Mouse (Mus musculus): ENCODE results near the gene Hs3st3b1. TPM values are rescaled to one million over a fixed set of nuclear protein-coding genes. Genes with fewer than 3 reads are reported as not detected.

The Hs3st3b1 gene
- total RNA-seq, 1 experiment from 2014 or later, result 4.0 TPM

- no peak for ATAC-seq (ENCODE audit: extremely low read depth, insufficient number of reproducible peaks, low FRiP score, poor library complexity, severe bottlenecking)
These were observed 25.1 kb downstream of the Hs3st3b1 start for GRCm38 (mm10) chr11:63897011-63897410.

- ATAC-seq (ENCODE audit: extremely low read depth, insufficient number of reproducible peaks, low FRiP score, poor library complexity, severe bottlenecking), result no peak
These were observed 27.9 kb downstream of the Hs3st3b1 start for GRCm38 (mm10) chr11:63894188-63894587.

DNA sequence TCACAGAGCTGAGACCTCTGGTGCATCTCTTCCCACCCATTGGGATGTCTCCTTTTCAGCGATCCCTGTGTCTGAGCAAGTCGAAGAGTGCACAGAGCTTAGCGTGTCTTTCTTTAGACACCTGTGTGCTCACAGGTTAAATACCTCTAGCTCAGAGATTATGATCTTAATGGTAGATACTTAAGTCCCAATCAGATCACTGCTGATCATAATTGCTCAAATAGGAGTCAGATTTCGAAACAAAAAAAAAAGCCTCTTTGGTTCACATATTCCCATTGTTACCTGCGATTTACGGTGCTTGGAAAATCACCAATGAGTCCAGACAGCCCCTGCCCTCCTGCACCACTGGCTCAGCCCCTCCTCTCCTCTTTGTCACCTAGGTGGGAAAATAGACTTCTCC, 28.5 kb downstream of the Hs3st3b1 start:
- ATAC-seq (ENCODE audit: extremely low read depth, insufficient number of reproducible peaks, low FRiP score, poor library complexity, severe bottlenecking), result no peak

- no peak for ATAC-seq (ENCODE audit: extremely low read depth, insufficient number of reproducible peaks, low FRiP score, poor library complexity, severe bottlenecking)
These were observed 30.5 kb downstream of the Hs3st3b1 start for GRCm38 (mm10) chr11:63891479-63892020.

GRCm38 (mm10) chr11:63883385-63883784, 38.7 kb downstream of the Hs3st3b1 start:
- ATAC-seq (ENCODE audit: extremely low read depth, insufficient number of reproducible peaks, low FRiP score, poor library complexity, severe bottlenecking), result no peak

- ATAC-seq (ENCODE audit: extremely low read depth, insufficient number of reproducible peaks, low FRiP score, poor library complexity, severe bottlenecking), result no peak
These were observed 41.8 kb downstream of the Hs3st3b1 start for GRCm38 (mm10) chr11:63880296-63880695.

DNA sequence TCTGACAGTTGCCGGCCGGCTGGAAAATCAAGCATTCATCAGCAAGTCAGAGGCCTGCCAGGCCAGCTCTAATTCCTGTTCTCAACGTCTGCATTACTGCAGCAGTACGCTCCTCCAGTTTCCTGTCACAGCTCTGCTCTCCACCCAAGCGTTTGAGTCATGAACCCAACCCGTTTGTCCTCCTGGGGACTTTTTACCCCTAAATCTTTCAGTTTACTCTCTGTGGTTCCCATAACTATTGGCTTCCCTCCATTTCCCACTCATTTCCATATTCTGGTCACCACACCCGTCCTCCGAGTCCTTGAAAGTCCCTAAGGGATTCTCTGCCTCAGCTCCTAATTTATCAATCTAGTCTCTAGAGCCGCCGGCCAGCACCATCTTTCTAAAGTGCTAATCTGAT, 42.8 kb downstream of the Hs3st3b1 start:
- ATAC-seq (ENCODE audit: extremely low read depth, insufficient number of reproducible peaks, low FRiP score, poor library complexity, severe bottlenecking), result no peak

- ATAC-seq (ENCODE audit: extremely low read depth, insufficient number of reproducible peaks, low FRiP score, poor library complexity, severe bottlenecking), result no peak
These were observed 43.5 kb downstream of the Hs3st3b1 start for GRCm38 (mm10) chr11:63878616-63879015.

GRCm38 (mm10) chr11:63862746-63863145, 59.3 kb downstream of the Hs3st3b1 start:
- ATAC-seq (ENCODE audit: extremely low read depth, insufficient number of reproducible peaks, low FRiP score, poor library complexity, severe bottlenecking), result no peak

GRCm38 (mm10) chr11:63861982-63862381, 60.1 kb downstream of the Hs3st3b1 start:
- no peak for ATAC-seq (ENCODE audit: extremely low read depth, insufficient number of reproducible peaks, low FRiP score, poor library complexity, severe bottlenecking)

DNA sequence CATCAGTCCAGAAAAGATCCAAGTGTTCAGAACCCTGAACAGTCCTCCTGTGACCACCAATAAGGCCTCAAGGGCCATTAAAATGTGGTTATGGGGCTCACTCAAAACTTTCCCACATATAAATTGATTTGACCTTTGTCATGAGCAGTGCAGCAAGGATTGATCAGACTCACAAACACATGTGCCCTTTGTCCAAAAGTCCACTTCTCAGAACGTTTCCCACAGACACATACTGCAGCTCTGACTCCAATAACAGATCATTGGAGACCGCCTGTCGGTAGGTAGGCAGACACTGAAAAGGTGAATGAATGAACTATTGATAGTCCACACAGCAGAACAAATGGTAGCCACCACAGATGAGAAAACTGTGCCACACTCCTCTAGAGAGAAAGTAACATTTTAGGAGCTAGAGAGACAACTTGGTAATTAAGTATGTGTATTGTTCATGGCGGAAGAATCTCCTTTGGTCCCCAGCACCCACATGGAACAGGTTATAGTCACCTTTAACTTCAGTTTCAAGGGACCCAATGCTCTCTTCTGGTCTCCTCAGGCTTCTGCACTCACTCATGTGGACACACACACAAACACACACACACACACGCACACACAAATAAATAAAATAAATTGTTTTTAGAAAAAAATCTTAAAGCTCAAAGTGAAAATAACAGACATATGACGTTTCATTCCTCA, 70.9 kb downstream of the Hs3st3b1 start:
- no peak for ATAC-seq (ENCODE audit: extremely low read depth, insufficient number of reproducible peaks, low FRiP score, poor library complexity, severe bottlenecking)

DNA sequence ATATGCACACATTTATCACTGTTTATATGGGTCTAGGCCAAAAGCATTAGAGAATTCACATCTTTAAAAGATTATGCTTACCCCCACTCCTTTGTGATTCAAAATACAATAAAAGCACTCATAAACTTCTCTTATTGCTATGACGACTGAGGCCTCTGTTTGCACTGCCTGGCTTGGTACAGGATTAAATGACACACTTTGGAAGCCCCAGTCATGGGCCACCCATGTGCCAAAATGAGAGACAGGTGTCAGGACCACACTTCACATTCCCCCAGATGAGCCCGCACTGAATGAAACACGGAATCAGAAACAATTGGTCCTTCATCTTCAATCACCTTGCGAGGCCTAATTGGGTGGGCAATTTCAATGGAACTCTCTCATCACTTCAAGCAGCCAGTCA, 71.8 kb downstream of the Hs3st3b1 start:
- ATAC-seq (ENCODE audit: extremely low read depth, insufficient number of reproducible peaks, low FRiP score, poor library complexity, severe bottlenecking), result no peak

GRCm38 (mm10) chr11:63845379-63845778, 76.7 kb downstream of the Hs3st3b1 start:
- no peak for ATAC-seq (ENCODE audit: extremely low read depth, insufficient number of reproducible peaks, low FRiP score, poor library complexity, severe bottlenecking)

GRCm38 (mm10) chr11:63844701-63845100, 77.4 kb downstream of the Hs3st3b1 start:
- no peak for ATAC-seq (ENCODE audit: extremely low read depth, insufficient number of reproducible peaks, low FRiP score, poor library complexity, severe bottlenecking)

- no peak for ATAC-seq (ENCODE audit: extremely low read depth, insufficient number of reproducible peaks, low FRiP score, poor library complexity, severe bottlenecking)
These were observed 84.6 kb downstream of the Hs3st3b1 start for GRCm38 (mm10) chr11:63837526-63837925.

Other genes with a start within 250 kb of the Hs3st3b1 start
- 12.8 and 12.9 TPM in 2 replicates for gene Cox10, start 157.2 kb upstream of the Hs3st3b1 start, total RNA-seq (2017)